Mouse (Mus musculus): ENCODE results near the gene Gm13691.
"Not testable (repeated sequence)": the region's sequence is repeated elsewhere in the genome, so short reads cannot be mapped to it uniquely, and the experiment has no call there.

The Gm13691 gene

GRCm38 (mm10) chr2:83990253-83990652 lies at the start of gene Gm13691:
Gm13691 (plus strand) TSS chr2:83990553.
- DNase-seq, result not testable (repeated sequence)

DNA sequence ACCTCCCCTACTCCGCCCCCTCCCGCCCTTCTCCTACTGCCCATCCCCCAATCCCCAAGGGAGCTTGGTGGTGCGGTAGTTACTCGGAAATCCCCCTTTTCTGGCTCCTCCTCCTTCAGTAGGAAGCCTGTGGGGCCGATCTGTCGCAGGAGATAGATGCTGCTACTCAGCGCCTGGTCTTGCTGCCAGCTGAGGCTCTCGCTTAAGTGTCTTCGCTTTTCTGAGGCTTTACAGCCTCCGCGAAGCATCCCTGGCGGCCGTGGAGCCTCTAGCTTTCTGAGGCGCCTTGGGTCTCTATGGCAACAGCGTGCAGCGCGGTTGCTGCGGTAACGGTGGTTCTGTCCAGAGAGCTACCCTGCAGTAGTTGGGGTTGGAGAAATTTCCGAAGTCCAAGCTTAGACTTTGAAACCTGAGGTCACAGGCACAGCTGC lies 49.4 kb upstream of the Gm13691 start, which contains the start of gene Zswim2:
TSS of gene Zswim2 (minus strand) at position 298 of the 431 bp plus-strand sequence.
- peak; percentile 58 to 59 for DNase-seq

DNA sequence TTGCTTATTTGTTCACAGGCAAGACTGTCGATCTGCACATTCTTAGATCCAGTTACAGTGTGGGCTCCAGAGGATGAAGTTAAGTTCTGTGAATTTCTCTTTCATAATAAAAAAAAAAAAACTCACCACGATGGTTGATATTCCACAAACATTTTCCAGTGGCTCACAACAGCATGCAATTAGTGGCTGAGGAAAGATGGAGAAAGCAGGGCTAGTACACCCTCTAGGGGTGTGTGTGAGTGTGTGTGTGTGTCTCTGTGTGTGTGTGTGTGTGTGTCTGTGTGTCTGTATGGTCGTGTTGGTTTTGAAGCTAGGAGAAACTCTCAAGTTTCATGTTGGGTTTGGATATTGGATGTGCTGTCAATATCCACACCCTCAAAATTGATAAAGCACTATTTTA lies 49.0 kb upstream of the Gm13691 start:
- no peak for DNase-seq

DNA sequence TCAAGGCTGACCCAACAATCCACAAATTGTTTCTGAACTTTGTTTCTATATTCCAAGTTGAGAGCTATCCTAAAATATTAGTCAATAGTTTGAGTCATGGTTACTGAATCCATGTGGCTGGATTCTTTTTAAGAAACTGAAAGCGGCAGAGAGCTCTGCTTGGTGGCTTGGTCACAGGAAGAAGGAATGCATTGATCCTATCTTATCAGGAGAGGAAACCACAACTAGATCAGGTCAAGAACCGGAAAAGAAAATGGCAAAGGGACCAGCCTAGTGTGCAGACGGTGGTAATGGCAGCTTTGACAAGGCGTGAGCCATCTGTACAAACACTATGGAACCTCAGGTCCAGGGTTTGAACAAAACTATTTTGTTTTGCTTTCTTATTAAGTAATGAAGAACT lies 48.6 kb upstream of the Gm13691 start:
- no peak for DNase-seq

- not testable (repeated sequence) for DNase-seq
Observed at GRCm38 (mm10) chr2:83955393-83955792, 35.0 kb upstream of the Gm13691 start, which contains the start of gene Gm13698. Gm13698 (plus strand) TSS chr2:83955693.

DNA sequence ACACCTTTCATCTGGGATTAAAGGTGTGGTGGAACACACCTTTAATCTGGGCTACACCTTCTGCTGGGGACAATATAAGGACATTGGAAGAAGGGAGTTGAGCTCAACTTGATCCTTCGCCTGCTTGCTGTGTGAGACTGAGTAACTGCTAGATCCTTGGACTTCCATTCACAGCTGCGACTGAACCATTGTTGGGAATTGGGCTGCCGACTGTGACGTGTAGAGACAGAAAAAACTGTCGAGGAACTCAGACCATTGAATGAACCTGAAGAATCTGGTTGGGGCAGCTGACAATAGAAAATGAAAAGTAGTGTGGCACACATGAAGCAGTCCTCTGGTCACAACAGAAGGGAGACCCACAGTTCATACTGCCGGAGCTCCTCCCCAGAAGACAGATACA lies 29.1 kb upstream of the Gm13691 start, which contains the start of gene Gm13693:
TSS of gene Gm13693 (plus strand) at position 301 of the 400 bp plus-strand sequence.
- not testable (repeated sequence) for DNase-seq

- DNase-seq, result not testable (repeated sequence)
Observed at GRCm38 (mm10) chr2:83967013-83967412, 23.3 kb upstream of the Gm13691 start, which contains the start of gene Gm13695. Gm13695 (plus strand) TSS chr2:83967313.

DNA sequence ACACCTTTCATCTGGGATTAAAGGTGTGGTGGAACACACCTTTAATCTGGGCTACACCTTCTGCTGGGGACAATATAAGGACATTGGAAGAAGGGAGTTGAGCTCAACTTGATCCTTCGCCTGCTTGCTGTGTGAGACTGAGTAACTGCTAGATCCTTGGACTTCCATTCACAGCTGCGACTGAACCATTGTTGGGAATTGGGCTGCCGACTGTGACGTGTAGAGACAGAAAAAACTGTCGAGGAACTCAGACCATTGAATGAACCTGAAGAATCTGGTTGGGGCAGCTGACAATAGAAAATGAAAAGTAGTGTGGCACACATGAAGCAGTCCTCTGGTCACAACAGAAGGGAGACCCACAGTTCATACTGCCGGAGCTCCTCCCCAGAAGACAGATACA lies 17.5 kb upstream of the Gm13691 start, which contains the start of gene Gm13696:
TSS of gene Gm13696 (plus strand) at position 301 of the 400 bp plus-strand sequence.
- not testable (repeated sequence) for DNase-seq

GRCm38 (mm10) chr2:83978633-83979032 lies 11.7 kb upstream of the Gm13691 start, which contains the start of gene Gm13694:
Gm13694 (plus strand) TSS chr2:83978933.
- DNase-seq, result not testable (repeated sequence)

GRCm38 (mm10) chr2:83984443-83984842 lies 5.9 kb upstream of the Gm13691 start, which contains the start of gene Gm13697:
Gm13697 (plus strand) TSS chr2:83984743.
- DNase-seq, result not testable (repeated sequence)

DNA sequence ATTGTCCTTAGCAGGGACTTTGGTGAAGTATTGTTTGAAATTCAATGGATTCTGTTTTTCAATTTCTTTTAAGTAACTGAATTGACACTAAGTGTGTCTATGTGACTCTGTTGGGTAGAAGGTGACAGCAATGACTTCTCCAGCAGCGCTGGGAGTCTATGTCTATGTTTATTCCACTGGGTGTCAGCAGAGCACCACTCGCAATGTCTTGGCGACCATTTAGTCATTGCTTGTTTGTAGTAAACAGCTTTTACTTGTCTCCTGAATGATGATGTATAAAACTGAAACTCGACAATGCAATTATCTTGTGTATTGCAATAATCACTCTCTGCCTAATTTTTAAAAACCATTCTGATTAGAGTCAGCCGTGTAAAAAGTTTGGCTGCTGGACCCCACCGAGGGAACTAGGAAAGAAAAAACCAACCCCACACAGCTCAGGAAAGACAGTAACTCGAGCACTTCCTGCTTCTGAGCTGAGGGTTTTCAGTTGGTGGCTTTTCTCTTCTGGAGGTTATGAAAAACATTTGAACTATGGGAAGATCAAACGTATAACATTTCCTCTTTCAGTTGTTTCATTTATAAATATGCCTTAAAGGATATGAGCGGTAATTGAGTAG lies 3.4 kb downstream of the Gm13691 start:
- DNase-seq, result not testable (repeated sequence)

DNA sequence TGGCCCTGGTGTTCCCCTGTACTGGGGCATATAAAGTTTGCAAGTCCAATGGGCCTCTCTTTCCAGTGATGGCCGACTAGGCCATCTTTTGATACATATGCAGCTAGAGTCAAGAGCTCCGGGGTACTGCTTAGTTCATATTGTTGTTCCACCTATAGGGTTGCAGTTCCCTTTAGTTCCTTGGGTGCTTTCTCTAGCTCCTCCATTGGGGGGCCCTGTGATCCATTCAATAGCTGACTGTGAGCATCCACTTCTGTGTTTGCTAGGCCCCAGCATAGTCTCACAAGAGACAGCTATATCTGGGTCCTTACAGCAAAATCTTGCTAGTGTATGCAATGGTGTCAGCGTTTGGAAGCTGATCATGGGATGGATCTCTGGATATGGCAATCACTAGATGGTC lies 4.2 kb downstream of the Gm13691 start:
- DNase-seq, result not testable (repeated sequence)

DNA sequence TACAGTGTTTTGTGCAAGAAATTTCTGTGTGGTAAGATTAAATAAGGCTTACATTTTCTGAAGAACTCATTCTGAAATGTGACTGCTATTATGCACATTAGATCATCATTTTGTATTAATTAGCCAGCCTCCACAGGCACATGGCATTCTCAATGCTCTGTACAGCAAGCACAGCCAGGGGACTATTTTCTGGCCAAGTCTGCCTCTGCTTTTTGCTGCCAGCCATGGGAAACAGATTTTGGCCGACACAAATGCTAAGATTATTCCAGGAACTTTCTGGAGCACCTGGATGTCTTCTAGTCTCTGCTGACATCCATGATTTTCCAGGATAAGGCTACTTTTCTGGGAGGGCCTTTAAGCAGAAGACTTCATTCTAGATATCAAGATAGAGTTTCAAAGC lies 18.6 kb downstream of the Gm13691 start:
- DNase-seq, result no peak

- DNase-seq, result no peak
Observed at GRCm38 (mm10) chr2:84009818-84010217, 19.5 kb downstream of the Gm13691 start.

GRCm38 (mm10) chr2:84014572-84014971 lies 24.2 kb downstream of the Gm13691 start:
- DNase-seq, result no peak

GRCm38 (mm10) chr2:84016291-84016690 lies 25.9 kb downstream of the Gm13691 start:
- DNase-seq, result not testable (repeated sequence)

GRCm38 (mm10) chr2:84018330-84018729 lies 28.0 kb downstream of the Gm13691 start:
- no peak for DNase-seq

GRCm38 (mm10) chr2:84019519-84020305 lies 29.4 kb downstream of the Gm13691 start:
- no peak for DNase-seq

GRCm38 (mm10) chr2:84021930-84022329 lies 31.6 kb downstream of the Gm13691 start:
- DNase-seq, result no peak

DNA sequence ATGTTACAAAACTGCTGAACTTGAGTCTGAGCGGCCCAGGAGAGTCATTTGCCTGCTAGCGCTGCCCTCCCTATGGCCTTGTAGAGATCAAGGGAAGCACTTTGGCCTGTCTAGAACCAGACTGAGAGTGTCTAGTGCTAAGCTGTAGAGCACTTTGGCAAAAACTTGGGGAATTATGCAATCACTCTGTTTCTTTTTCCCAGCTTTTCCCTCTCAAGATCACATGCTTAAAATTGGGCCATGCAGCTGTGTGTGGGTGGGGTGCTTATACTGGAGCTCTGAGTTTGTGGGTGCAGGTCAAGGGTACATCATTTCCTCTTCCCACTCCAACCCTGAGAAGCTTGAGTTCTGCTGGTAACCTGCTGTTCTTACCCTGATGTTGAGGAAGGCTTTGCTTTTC lies 32.6 kb downstream of the Gm13691 start:
- no peak for DNase-seq

- no peak for DNase-seq
Observed at GRCm38 (mm10) chr2:84023319-84023718, 33.0 kb downstream of the Gm13691 start.

- no peak for DNase-seq
Observed at GRCm38 (mm10) chr2:84025217-84025616, 34.9 kb downstream of the Gm13691 start.

DNA sequence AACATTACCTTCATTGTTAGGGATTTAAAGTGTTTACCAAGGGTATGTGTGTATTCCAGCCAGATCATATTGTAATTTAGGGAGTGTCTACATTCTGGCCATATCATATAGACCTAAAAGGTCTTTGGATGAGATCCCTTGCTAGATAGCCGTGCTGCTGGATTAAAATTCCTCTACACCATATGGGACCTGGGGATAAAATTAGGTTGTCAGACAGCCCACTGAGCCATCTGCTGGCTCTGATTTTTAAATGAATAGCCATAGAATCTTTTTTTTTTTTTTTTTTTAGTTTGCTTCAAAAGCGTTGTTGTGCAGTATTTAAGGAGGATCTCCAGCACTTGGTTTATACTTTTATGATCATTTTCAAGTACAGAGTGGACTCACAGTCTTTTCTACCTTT lies 42.2 kb downstream of the Gm13691 start:
- DNase-seq, result no peak

All from cerebellum, postnatal 36 days (tissue).